Mouse (Mus musculus): ENCODE measurements around the gene B830017H08Rik.

- no peak for TF ChIP-seq POLR2A (IDR thresholded peaks at IDR 0.05; ENCODE audit: low read depth, low read length)
- no peak for TF ChIP-seq CTCF (IDR thresholded peaks at IDR 0.05; ENCODE audit: extremely low read depth, insufficient read length, insufficient replicate concordance, low read depth, low read length)
These were observed 30.5 kb upstream of the B830017H08Rik start for GRCm38 (mm10) chr16:17802456-17802838.
